Mouse (Mus musculus) right cerebral cortex, adult 2 months (tissue): Measurements from ENCODE around the gene Atp11b.

ENCODE experiments used
- DNase-seq, 2 experiments: peaks; one replicate each; pipeline ENCODE4 v3.0.0; 2021 to 2022; ENCODE audit warnings: low spot score in 2 of 2

Gene Atp11b

DNA sequence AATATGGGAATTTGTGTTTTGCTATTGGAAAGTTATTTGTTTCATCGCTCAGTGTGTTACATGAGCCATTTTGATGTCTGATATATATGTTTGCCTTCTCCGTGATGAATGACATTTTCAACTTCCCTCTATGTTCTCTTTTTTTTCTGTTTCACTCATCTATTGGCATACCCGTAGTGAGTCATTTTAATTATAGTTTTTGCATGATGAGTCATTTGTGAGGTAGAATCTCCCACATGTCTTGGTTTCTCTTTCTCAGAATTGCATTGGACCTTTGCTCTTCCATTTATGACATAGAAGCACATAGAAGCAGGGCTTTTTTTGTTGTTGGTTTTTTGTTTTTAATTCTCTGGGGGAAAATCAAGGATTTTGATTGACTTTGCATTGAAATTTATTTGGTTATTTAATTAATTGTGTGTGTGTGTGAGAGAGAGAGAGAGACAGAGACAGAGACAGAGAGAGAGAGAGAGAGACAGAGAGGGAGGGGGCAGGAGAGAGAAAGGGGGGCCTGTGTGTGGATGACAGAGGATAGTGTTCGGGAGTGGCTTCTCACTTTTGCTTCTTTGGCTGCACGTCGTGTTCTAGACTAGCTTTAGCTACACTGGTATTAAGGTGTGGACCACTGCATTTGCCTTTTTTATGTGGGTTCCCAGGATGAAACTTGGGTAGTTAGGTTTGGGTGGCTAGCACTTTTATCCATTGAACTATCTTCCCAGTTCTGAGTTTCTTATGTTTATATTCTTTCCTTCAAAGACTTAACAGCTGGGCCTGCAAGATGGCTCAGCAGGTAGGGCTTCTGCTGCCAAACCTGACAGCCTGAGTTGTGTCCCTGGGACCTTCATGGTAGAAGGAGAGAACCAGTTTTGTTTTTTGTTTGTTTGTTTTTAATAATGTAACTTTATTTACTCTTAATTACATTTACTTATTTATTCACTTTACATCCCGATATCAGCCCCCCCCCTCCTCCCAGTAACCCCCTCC, 11.0 kb downstream of the Atp11b start:
- no peak for DNase-seq

DNA sequence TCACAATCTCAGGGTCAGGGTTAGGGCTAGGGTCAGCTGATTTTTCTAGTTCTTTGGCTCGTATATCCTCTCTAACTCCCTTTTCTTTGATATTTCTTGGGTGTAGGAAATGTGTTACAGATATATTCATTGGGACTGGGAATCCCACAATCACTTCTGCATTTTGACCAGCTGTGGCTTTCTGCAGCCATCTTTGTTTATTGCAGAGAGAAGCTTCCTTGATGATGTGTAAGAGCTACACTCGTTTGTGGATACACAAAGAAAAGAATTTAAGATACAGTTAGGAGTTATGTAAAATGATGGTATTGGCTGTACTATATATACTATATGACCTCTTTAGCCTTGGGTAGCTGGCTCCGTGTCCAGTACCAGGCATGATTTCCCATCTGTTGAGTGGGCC, 25.8 kb downstream of the Atp11b start:
- DNase-seq, result no peak

DNA sequence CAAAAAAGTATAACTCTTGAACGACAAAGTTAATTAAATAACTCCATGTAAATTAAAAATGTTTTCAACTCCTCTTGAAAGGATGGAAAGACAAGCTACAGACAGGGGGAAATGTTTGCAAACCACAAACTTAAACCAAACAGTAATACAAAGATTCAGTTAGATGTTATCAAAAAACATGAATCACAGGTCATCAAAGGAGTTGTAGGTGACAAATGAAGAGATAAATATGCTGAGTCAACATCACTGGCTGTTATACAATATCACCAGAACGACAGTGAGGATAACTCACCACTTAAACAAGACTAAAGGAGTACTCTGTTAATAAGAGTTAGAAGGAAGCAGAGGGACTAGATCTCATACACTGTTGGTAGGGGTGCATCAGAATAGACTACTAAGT, 48.1 kb downstream of the Atp11b start:
- DNase-seq, result no peak

DNA sequence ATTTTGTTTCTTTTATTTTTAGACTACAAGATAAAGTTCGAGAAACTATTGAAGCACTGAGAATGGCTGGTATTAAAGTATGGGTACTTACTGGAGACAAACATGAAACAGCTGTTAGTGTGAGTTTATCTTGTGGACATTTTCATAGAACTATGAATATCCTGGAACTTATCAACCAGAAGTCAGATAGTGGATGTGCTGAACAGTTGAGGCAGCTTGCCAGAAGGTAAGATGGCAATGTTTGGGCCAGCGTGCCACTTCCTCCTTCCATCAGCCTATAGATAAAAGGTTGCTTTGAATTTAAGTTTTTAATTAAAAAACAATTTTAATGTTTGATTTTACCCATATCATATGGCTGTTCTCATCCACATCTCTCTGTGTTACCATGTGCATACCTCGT, 66.0 kb downstream of the Atp11b start:
- DNase-seq, result no peak

DNA sequence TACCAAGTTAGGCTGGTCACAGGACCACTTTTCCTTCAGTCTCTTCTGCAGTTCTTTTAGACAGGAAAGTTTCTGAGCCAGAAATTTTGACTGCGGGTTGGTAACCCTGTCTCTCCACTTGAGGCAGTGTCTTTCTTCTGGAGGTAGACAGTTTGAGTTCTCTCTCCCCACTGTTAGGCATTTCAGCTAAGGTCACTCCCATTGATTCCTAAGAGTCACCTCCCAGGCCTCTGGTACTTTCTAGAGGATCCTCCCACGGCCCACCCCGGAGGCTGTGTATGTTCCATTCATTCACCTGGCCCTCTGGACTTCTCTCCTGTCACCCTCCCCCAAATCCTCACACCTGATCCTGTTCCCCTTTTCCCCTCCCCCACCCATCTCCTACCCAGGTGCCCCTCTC, 68.1 kb downstream of the Atp11b start:
- no peak for DNase-seq

DNA sequence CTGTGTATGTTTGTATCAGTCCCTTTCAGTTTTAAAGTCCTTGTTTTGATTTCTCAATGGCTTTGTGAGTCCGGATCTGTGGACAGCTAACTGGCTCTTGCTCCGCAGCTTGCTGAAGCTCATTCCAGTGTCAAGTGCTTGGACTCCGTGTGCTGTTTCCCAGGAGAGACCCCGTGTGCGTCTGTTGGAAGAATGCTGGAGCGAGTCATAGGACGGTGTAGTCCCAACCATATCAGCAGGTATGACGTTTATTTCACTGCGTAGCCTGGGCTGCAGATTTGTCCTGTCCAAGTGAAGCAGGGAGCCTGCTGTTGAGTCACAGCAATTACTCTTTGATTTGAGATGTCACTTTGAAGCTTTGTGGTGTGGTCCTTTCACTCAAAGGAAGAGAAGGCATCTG, 95.4 kb downstream of the Atp11b start:
- no peak for DNase-seq

DNA sequence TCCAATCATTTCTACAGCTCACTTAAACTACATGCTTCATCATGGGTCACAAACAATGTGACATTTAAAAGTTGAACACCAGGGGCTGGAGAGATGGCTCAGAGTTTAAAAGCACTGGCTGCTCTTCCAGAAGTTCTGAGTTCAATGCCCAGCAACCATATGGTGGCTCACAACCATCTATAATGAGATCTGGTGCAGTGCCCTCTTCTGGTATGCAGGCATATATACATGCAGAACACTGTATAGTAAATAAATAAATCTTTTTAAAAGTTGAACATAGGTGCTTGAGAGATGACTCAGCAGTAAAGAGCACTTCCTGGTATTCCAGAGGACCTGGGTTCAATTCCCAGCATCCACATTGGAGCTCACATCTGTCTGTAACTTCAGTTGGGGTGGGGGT, 129.4 kb downstream of the Atp11b start:
- no peak for DNase-seq

DNA sequence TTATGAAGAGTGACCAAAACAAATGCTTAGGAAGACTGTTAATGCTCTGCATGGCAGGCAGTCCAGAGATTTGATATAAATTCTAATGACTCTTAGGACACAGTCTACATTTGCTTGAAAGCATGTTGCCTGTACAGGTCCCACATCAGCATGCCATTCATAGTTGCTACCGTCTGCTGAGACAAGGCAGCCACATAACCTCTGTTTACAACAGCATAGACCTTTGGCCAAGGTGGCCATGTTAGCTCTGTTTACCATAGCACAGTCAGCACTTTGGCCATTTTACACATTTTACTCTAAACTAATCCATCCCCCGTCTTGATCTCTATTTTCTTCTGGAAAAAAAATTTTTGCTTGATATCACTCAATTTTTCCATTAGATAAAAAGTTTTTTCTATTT, 135.6 kb downstream of the Atp11b start:
- no peak for DNase-seq

DNA sequence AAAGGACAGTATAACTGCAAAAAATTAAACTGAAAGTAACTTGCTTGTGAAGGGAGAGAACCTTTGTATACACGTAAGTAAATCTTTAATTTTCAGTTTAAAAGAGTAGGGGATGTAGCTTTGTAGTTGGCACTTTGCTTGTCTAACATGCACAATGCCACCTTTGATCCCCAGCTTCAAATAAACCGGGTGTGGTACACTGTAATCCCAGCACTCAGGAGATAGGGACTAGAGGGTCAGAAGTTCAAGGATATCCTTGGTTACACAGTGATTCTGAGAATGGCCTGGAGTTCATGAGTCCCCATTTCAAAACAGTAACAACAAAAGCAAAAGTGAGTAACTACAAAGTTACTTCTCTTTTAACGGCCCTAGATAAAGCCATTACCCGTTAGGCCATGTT, 137.2 kb downstream of the Atp11b start:
- DNase-seq, result no peak

DNA sequence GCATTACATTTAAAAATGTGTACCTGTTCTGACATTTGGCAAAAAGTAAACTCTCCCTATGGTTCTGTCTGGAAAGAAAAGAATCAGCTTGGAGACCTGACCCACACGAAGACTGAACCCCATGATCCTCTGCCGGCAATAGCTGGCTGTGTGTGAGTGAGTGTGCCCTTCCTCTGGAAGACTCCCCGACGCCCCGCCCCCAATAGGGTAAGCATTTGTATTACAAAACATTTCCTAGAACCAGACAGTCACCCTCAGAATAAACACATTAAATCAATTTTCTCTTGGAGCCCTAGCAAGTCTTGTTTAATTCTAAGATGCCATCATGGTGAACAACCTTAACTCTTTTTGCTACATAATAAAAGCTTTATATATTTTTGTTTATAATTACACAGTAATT, 139.2 kb downstream of the Atp11b start:
- no peak for DNase-seq

DNA sequence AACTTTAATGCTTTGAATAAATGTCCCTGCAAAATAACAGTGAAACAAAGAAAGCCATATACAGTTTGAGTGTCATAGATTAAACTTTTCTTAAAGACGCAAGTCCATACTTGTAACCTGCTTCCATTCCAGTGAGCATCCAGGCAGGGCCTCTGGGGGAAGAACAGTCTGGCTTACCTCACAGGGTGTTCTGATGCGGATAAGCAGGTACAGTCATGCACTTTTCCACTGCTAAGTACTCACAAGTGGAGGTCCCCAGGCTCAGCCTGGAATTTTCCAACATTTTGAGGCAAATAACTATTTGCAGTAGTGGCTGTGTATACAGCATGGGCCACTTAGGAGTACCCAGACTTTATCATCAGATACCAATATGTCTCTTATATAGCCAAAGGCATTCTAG, 144.0 kb downstream of the Atp11b start:
- DNase-seq, result no peak

DNA sequence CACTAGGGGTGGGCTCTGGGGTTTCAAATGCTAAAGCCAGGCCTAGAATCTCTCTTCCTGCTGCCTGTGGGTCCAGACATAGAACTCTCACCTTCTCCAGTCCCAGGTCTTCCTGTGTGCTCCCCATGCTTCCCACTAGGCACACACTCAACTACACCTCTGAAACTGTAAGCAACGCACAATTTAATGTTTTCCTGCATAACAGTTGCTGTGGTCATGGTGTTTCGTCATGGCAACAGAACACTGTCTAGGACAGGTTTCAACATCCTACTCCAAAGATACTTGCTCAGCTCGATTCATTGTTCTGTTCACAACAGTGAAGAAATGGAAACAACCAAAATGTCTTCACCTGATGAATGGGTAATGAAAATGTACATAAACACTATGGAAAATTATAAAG, 145.2 kb downstream of the Atp11b start:
- DNase-seq, result no peak

DNA sequence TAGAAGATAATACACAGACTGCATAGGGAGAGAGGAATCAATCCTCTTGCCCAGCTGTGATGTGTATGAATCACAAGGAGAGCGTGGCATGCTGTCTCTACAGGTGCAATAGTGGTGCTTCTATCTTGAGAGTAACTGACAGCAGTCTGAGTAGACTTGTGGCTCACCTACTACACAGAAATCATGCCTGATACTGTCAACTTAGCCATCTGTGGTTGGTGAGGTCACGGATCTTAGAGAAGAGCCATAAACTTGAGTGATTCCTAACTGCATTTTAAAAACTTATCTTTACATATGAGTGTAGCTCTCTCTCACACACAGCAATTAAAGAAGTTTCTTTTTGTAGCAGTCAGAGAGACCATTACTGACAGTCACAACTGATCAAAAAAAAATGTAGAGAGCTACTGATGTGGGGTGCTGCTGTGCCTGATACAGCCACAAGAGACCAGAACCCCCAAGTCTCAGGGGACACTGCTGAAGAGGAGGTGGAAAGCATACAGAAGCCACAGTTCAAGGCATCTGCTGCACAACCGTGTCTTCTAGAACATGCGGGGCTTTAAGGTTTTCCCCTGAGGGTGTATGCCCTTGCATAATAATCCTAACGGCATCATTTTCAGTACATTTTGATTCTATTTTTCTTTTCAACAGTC, 146.8 kb downstream of the Atp11b start:
- no peak for DNase-seq
